Mouse (Mus musculus) forebrain, embryonic 14.5 days (tissue): ENCODE data around the gene Thada. TPM values are rescaled to one million over a fixed set of nuclear protein-coding genes. Genes with fewer than 3 reads are reported as not detected.

Experiments used
- ATAC-seq: fragments of 200-750 bp; cut with Nextera tagmentation; 2 replicates; pipeline ENCODE4 v1.8.0; 2017; ENCODE audit warnings: mild to moderate bottlenecking, moderate library complexity
- DNase-seq: peaks from one replicate; pipeline ENCODE4 v3.0.0-alpha.2; 2015; ENCODE audit warnings: low spot score
- H3K27ac ChIP-seq: fragments of 300-500 bp; sonication (generic); 2 replicates; pipeline ENCODE4 v1.5.1; 2014; ENCODE audit warnings: low read depth, mild to moderate bottlenecking, control low read depth, low read length, moderate library complexity
- H3K27me3 ChIP-seq: fragments of 300-500 bp; sonication (generic); replicated peaks from 2 replicates; pipeline ENCODE4 v1.6.1; 2014; ENCODE audit warnings: low read length, control low read depth, mixed read lengths; ENCODE audit not compliant: control insufficient read depth, insufficient read depth
- H3K36me3 ChIP-seq: fragments of 300-500 bp; sonication (generic); 2 replicates; pipeline ENCODE4 v1.6.1; 2014; ENCODE audit warnings: low read length, control low read depth; ENCODE audit not compliant: control insufficient read depth, insufficient read depth
- H3K4me1 ChIP-seq: fragments of 300-500 bp; sonication (generic); 2 replicates; pipeline ENCODE4 v1.6.1; 2014; ENCODE audit warnings: antibody characterized with exemption, low read length, control low read depth; ENCODE audit not compliant: control insufficient read depth, insufficient read depth
- H3K4me2 ChIP-seq: fragments of 300-500 bp; sonication (generic); 2 replicates; pipeline ENCODE4 v1.6.1; 2014; ENCODE audit warnings: mild to moderate bottlenecking, control low read depth, low read length
- H3K4me3 ChIP-seq: fragments of 300-500 bp; sonication (generic); 2 replicates; pipeline ENCODE4 v1.5.1; 2014; ENCODE audit warnings: low read depth, low read length, control low read depth
- H3K9ac ChIP-seq: fragments of 300-500 bp; sonication (generic); 2 replicates; pipeline ENCODE4 v1.6.1; 2014; ENCODE audit warnings: mild to moderate bottlenecking, low read length, control low read depth, moderate library complexity
- H3K9me3 ChIP-seq: fragments of 300-500 bp; sonication (generic); replicated peaks from 2 replicates; pipeline ENCODE4 v1.6.1; 2016; ENCODE audit warnings: low read length, control low read depth, mixed read lengths; ENCODE audit not compliant: control insufficient read depth
- WGBS: fragments of 180-500 bp; shearing (Covaris S2); extraction: QIAGEN DNeasy Blood & Tissue Kit; methylation state at CpG from one replicate; pipeline ENCODE4 v1.1.7; 2014; 5-methylcytosine and 5-hydroxymethylcytosine counted together
- polyA plus RNA-seq: library from polyadenylated mRNA; unstranded; fragments of >200 nt; fragmentation: Nextera tagmentation; extraction: Ambion mirVana; gene quantifications from 2 replicates; pipeline ENCODE4 v1.2.1, GENCODE M21; 2014

Thada gene
- polyA plus RNA-seq, 1 experiment from 2014 or later: 4.0 TPM

- no peaks in the 10 kb centered on the region for H3K36me3 ChIP-seq
- WGBS: 85% methylated on average over 5 of the region's 5 CpGs
- ATAC-seq: no peak
- H3K4me3 ChIP-seq: no peak overlapping the region
- no peak overlapping the region for H3K9ac ChIP-seq
- H3K4me1 ChIP-seq: peaks cover 7% of the 10 kb centered on the region
- no peak for DNase-seq
- no peak overlapping the region for H3K4me2 ChIP-seq
- H3K27me3 ChIP-seq: no peaks in the 10 kb centered on the region
- no peaks in the 10 kb centered on the region for H3K9me3 ChIP-seq
- H3K27ac ChIP-seq: no peak overlapping the region
Observed at GRCm38 (mm10) chr17:84263591-84263990, 202.4 kb downstream of the Thada start.

- no peaks in the 10 kb centered on the region for H3K27me3 ChIP-seq
- no peaks in the 10 kb centered on the region for H3K9me3 ChIP-seq
- peaks cover 13% of the 10 kb centered on the region for H3K4me1 ChIP-seq
- ATAC-seq (no peak), DNase-seq (no peak)
- no peak overlapping the region for H3K9ac ChIP-seq
- H3K4me3 ChIP-seq: no peak overlapping the region
- no peaks in the 10 kb centered on the region for H3K36me3 ChIP-seq
- 89% methylated on average over 9 of the region's 9 CpGs for WGBS
- H3K27ac ChIP-seq: no peak overlapping the region
- H3K4me2 ChIP-seq: no peak overlapping the region
Observed at GRCm38 (mm10) chr17:84262325-84262979, 203.6 kb downstream of the Thada start.

GRCm38 (mm10) chr17:84261010-84261409 is 205.0 kb downstream of the Thada start:
- no peak overlapping the region for H3K4me2 ChIP-seq
- DNase-seq (no peak), ATAC-seq (no peak)
- H3K9ac ChIP-seq: no peak overlapping the region
- no peak overlapping the region for H3K27ac ChIP-seq
- H3K27me3 ChIP-seq: no peaks in the 10 kb centered on the region
- H3K4me3 ChIP-seq: no peak overlapping the region
- peaks cover 13% of the 10 kb centered on the region for H3K4me1 ChIP-seq
- no peaks in the 10 kb centered on the region for H3K36me3 ChIP-seq
- H3K9me3 ChIP-seq: no peaks in the 10 kb centered on the region

GRCm38 (mm10) chr17:84260226-84260625 is 205.8 kb downstream of the Thada start:
- Histone ChIP-seq H3K4me3 (no peak overlapping the region), H3K4me2 (no peak overlapping the region), H3K4me1 (peaks cover 13% of the 10 kb centered on the region), H3K9ac (no peak overlapping the region), H3K27ac (no peak overlapping the region), H3K9me3 (no peaks in the 10 kb centered on the region), H3K27me3 (no peaks in the 10 kb centered on the region), H3K36me3 (no peaks in the 10 kb centered on the region)
- no peak for DNase-seq
- ATAC-seq: no peak

- Histone ChIP-seq H3K4me2 (no peak overlapping the region), H3K27ac (peak overlapping the region; percentile 56; the same call in 1 of the 2 replicates), H3K9me3 (no peaks in the 10 kb centered on the region), H3K4me3 (no peak overlapping the region), H3K9ac (no peak overlapping the region), H3K4me1 (peaks cover 13% of the 10 kb centered on the region), H3K27me3 (no peaks in the 10 kb centered on the region), H3K36me3 (no peaks in the 10 kb centered on the region)
- peak; percentile 74 for DNase-seq
- 51% methylated on average over 4 of the region's 4 CpGs for WGBS
- peak; percentile 79 for ATAC-seq
Observed at GRCm38 (mm10) chr17:84258638-84259261, 207.3 kb downstream of the Thada start.

- H3K27me3 ChIP-seq: no peaks in the 10 kb centered on the region
- H3K4me1 ChIP-seq: peaks cover 13% of the 10 kb centered on the region
- H3K9ac ChIP-seq: no peak overlapping the region
- peak overlapping the region; percentile 56; the same call in 1 of the 2 replicates for H3K27ac ChIP-seq
- no peak for DNase-seq
- H3K9me3 ChIP-seq: no peaks in the 10 kb centered on the region
- H3K36me3 ChIP-seq: no peaks in the 10 kb centered on the region
- H3K4me3 ChIP-seq: no peak overlapping the region
- WGBS: 89% methylated on average over 5 of the region's 5 CpGs
- H3K4me2 ChIP-seq: no peak overlapping the region
- 0 out of 2 replicates have a peak, but pooled peaks have one; percentile 10 for ATAC-seq
Observed at GRCm38 (mm10) chr17:84257927-84258532, 208.0 kb downstream of the Thada start.

DNA sequence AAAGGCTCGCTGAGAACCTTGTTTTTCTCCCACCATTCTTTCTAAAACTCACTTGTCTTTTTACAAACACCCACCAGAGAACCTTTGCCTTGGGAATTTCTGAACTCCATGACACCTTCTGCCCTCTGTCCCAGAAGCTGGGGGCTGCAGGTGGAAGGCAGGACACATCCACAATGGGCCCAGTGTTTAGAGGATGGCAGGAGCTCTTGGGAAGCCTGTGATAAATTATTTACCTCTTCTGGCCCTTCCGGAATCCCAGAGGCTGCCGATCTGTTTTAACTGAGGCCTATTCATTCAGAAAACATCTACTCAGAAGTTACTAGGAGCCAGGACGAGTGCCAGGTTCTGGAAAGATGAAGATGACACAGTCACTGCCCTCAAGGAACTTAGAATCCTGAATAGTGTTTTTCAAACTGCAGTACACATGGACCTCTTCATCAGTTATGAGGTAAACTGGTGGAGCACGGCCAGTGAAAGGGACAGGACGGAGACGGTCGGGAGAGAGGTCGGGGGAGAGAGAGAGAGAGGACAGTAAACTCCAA is 209.7 kb downstream of the Thada start:
- Histone ChIP-seq H3K9ac (no peak overlapping the region), H3K9me3 (no peaks in the 10 kb centered on the region), H3K4me2 (no peak overlapping the region), H3K4me1 (peaks cover 13% of the 10 kb centered on the region), H3K27ac (no peak overlapping the region), H3K4me3 (no peak overlapping the region), H3K27me3 (no peaks in the 10 kb centered on the region), H3K36me3 (peaks cover 9% of the 10 kb centered on the region; the same call in 1 of the 2 replicates)
- ATAC-seq: no peak
- WGBS: 77% methylated on average over 9 of the region's 9 CpGs
- no peak for DNase-seq

DNA sequence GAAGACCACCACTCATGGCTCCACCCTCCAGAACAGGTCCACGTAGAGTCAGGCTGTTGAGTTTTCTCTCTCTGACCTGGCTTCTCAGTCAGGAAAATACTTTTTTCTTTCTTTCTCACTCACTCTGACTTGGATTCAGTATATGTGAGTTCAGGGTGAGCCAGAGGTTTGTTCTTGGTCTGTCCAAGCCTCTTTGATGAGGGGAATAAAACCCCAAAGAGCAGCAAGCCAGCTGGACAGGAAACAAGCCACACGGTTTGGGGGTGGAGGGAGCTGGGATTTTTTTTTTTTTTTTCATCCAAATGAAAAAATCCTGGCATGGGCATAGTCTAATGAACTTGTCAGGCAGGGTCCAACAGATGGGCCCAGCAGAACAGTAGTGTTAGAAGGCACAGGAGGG is 210.2 kb downstream of the Thada start:
- WGBS: 62% methylated on average over 2 of the region's 2 CpGs
- no peaks in the 10 kb centered on the region for H3K27me3 ChIP-seq
- H3K4me3 ChIP-seq: no peak overlapping the region
- DNase-seq (no peak), ATAC-seq (no peak)
- H3K4me2 ChIP-seq: no peak overlapping the region
- no peak overlapping the region for H3K9ac ChIP-seq
- H3K36me3 ChIP-seq: peaks cover 11% of the 10 kb centered on the region; the same call in 1 of the 2 replicates
- no peak overlapping the region for H3K27ac ChIP-seq
- H3K4me1 ChIP-seq: peaks cover 13% of the 10 kb centered on the region
- no peaks in the 10 kb centered on the region for H3K9me3 ChIP-seq

DNA sequence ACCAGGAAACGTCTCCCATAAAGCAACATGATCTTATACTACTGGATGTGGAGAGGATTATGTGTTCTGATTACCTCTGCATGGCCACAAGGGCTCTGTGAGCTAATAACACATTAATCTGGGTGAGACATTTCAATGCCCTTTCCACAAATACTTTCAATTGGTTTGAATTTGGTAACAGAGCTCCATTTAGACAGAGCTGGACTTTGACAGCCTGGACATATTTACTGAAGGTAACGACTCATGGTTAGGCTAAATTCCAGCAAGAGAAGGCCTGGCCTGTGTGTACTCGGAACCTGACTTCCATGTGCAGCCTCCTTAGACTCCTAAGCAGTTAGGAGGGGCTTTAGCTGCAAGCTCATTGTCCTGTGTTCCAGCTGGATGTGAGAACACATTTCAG is 214.6 kb downstream of the Thada start:
- Histone ChIP-seq H3K9me3 (no peaks in the 10 kb centered on the region), H3K4me2 (no peak overlapping the region), H3K36me3 (peaks cover 20% of the 10 kb centered on the region), H3K27me3 (no peaks in the 10 kb centered on the region), H3K4me1 (no peaks in the 10 kb centered on the region), H3K27ac (no peak overlapping the region), H3K4me3 (no peak overlapping the region), H3K9ac (no peak overlapping the region)
- DNase-seq: no peak
- no peak for ATAC-seq
- WGBS: 86% methylated on average over 3 of the region's 3 CpGs
